Mouse (Mus musculus) limb, embryonic 14.5 days (tissue): ENCODE measurements around the gene Msi2. TPM values are rescaled to one million over a fixed set of nuclear protein-coding genes. Genes with fewer than 3 reads are reported as not detected.

Experiments
- ATAC-seq: fragments of 200-750 bp; cut with Nextera tagmentation; 2 replicates; pipeline ENCODE4 v1.8.0; 2017; ENCODE audit warnings: low read depth, moderate number of reproducible peaks, moderate TSS enrichment; ENCODE audit not compliant: low FRiP score
- DNase-seq: peaks from one replicate; pipeline ENCODE4 v3.0.0-alpha.2; 2015; ENCODE audit warnings: low spot score
- H3K27ac ChIP-seq: fragments of 300-500 bp; sonication (generic); replicated peaks from 2 replicates; pipeline ENCODE4 v1.5.1; 2014; ENCODE audit warnings: low read depth, mild to moderate bottlenecking, low read length, moderate library complexity, mixed read lengths
- H3K27me3 ChIP-seq: fragments of 300-500 bp; sonication (generic); 2 replicates; pipeline ENCODE4 v1.6.1; 2014; ENCODE audit warnings: low read length, mixed read lengths; ENCODE audit not compliant: control insufficient read depth, insufficient read depth
- H3K36me3 ChIP-seq: fragments of 300-500 bp; sonication (generic); 2 replicates; pipeline ENCODE4 v1.6.1; 2014; ENCODE audit warnings: mild to moderate bottlenecking, low read length, moderate library complexity, mixed read lengths; ENCODE audit not compliant: control insufficient read depth, insufficient read depth
- H3K4me1 ChIP-seq: fragments of 300-500 bp; sonication (generic); 2 replicates; pipeline ENCODE4 v1.6.1; 2014; ENCODE audit warnings: antibody characterized with exemption, low read length, mixed read lengths; ENCODE audit not compliant: control insufficient read depth, insufficient read depth
- H3K4me2 ChIP-seq: fragments of 300-500 bp; sonication (generic); replicated peaks from 2 replicates; pipeline ENCODE4 v1.6.1; 2014; ENCODE audit warnings: low read depth, mild to moderate bottlenecking, low read length, moderate library complexity; ENCODE audit not compliant: severe bottlenecking
- H3K4me3 ChIP-seq: fragments of 300-500 bp; sonication (generic); replicated peaks from 2 replicates; pipeline ENCODE4 v1.5.1; 2014; ENCODE audit warnings: low read length
- H3K9ac ChIP-seq: fragments of 300-500 bp; sonication (generic); 2 replicates; pipeline ENCODE4 v1.6.1; 2014; ENCODE audit warnings: mild to moderate bottlenecking, low read depth, low read length, moderate library complexity; ENCODE audit not compliant: severe bottlenecking
- H3K9me3 ChIP-seq: fragments of 300-500 bp; sonication (generic); 2 replicates; pipeline ENCODE4 v1.6.1; 2016; ENCODE audit warnings: low read length; ENCODE audit not compliant: control insufficient read depth
- POLR2A ChIP-seq: fragments of 200-500 bp; IDR thresholded peaks from 2 replicates; pipeline ENCODE4 v1.8.0; 2012; ENCODE audit warnings: inconsistent platforms, mild to moderate bottlenecking, moderate library complexity, borderline replicate concordance; ENCODE audit not compliant: insufficient read depth, insufficient read length; ENCODE audit errors: extremely low read depth
- WGBS: fragments of 180-500 bp; shearing (Covaris S2); extraction: QIAGEN DNeasy Blood & Tissue Kit; methylation state at CpG from one replicate; pipeline ENCODE4 v1.1.7; 2014; 5-methylcytosine and 5-hydroxymethylcytosine counted together
- polyA plus RNA-seq, 2 experiments: library from polyadenylated mRNA; depleted of rRNA in 1 of 2; stranded (reverse) in 1 of 2; unstranded in 1 of 2; fragments of >200 nt; fragmentation: Nextera tagmentation in 1 of 2; extraction: Ambion mirVana in 1 of 2; gene quantifications; 2 replicates each; pipeline versions ENCODE4 v1.2.1 to v1.2.3; 2012 to 2014

Msi2 gene
- polyA plus RNA-seq, 2 experiments: 13.9 to 36.5 TPM

DNA sequence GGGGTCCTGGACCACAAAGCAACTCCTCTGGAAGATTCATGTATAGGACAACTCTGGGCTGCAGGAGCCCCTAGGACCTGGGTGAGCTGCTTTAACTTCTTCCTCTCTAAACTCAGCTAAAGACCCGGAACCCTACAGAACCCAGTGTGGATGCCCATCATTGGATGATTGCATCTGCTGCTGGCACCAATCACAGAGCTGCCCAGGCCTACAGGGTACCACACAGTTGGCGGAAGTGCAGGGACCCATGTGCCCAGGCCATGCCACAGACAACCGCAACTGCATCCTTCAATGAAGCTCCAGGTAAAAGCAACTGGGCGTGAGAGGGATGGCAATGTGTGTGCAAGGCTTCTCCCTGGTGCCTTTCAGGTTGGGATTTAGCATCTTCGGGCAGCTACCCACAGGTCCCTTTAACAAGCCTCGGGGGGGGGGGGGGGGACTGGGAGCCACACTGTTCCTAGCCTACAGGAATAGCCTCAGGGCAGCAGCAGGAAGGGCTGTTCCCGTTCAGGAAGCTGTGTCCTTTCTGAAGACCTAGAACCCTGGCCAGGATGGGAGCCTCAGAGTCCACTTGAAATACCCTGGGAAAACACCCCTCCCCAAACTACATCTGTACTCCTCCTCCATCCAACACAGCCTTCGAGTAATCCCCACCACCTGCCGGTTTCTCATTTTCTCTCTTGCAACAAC, 98.7 kb downstream of the Msi2 start:
- Histone ChIP-seq H3K27ac (no peak overlapping the region), H3K36me3 (no peaks in the 10 kb centered on the region), H3K9me3 (no peaks in the 10 kb centered on the region), H3K27me3 (no peaks in the 10 kb centered on the region), H3K4me3 (no peak overlapping the region), H3K4me2 (no peak overlapping the region), H3K9ac (no peak overlapping the region), H3K4me1 (peaks cover 34% of the 10 kb centered on the region)
- ATAC-seq (no peak), DNase-seq (no peak)
- 45% methylated on average over 9 of the region's 9 CpGs for WGBS
- TF ChIP-seq POLR2A: no peak

DNA sequence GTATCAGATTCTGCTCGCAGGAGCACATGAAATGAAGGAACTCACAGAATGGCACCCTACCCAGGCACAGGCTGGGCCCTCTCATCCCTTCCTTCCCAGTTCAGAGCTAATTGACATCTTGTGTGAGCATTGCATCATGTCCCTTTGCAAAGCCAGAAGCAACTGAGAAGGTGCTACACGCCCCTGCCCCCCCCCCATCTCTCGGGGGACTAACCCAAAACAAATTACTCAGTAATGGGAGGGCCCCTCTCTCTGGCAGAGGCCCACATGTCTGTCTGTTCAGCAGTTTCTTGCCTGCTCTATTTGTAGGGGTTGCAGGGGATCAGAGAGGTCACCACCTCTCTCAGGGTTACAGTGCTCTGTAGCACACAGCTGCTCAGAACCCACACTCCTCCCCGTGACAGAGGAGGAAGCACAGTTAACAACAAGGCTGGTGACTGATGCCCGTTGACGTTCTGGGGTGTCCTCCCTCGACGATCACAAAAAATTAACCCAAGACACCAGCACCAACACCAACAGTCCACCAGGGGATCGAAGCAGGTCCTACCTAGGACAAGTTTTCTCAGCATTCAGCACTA, 99.5 kb downstream of the Msi2 start:
- Histone ChIP-seq H3K4me2 (no peak overlapping the region), H3K9ac (no peak overlapping the region), H3K27ac (no peak overlapping the region), H3K27me3 (no peaks in the 10 kb centered on the region), H3K36me3 (no peaks in the 10 kb centered on the region), H3K4me3 (no peak overlapping the region), H3K4me1 (peaks cover 31% of the 10 kb centered on the region), H3K9me3 (no peaks in the 10 kb centered on the region)
- 37% methylated on average over 9 of the region's 9 CpGs for WGBS
- DNase-seq (no peak), ATAC-seq (no peak)
- TF ChIP-seq POLR2A: no peak

- ATAC-seq: no peak
- Histone ChIP-seq H3K36me3 (no peaks in the 10 kb centered on the region), H3K4me2 (no peak overlapping the region), H3K9me3 (no peaks in the 10 kb centered on the region), H3K27me3 (no peaks in the 10 kb centered on the region), H3K27ac (no peak overlapping the region), H3K9ac (no peak overlapping the region), H3K4me1 (peaks cover 28% of the 10 kb centered on the region), H3K4me3 (no peak overlapping the region)
- 79% methylated on average over 16 of the region's 16 CpGs for WGBS
- TF ChIP-seq POLR2A: no peak
- DNase-seq: no peak
These were observed 100.3 kb downstream of the Msi2 start for GRCm38 (mm10) chr11:88618005-88618501.

DNA sequence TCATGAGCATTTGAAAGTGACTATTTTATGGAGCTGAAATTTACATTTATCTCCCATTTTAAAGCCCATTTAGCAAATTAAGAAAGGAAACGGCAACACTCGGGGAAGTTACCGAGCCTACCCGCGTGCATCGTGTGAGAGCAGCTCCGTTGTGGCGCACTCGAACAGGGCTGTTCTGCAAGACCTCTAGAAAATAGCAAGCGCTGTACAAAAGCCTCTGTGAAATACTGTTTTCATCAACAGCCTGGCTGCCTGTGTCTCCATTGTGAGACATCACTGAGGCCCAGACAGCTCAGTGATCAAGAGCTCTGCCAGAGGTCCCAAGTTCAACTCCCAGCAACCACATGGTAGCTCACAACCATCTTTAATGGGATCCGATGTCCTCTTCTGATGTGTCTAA, 100.9 kb downstream of the Msi2 start:
- TF ChIP-seq POLR2A: no peak
- no peak for ATAC-seq

GRCm38 (mm10) chr11:88614527-88615305, 103.6 kb downstream of the Msi2 start:
- H3K4me3 ChIP-seq: no peak overlapping the region
- no peak for TF ChIP-seq POLR2A
- H3K27ac ChIP-seq: no peak overlapping the region
- peaks cover 12% of the 10 kb centered on the region for H3K4me1 ChIP-seq
- no peak overlapping the region for H3K9ac ChIP-seq
- DNase-seq (no peak), ATAC-seq (no peak)
- H3K4me2 ChIP-seq: no peak overlapping the region
- H3K27me3 ChIP-seq: no peaks in the 10 kb centered on the region
- no peaks in the 10 kb centered on the region for H3K9me3 ChIP-seq
- WGBS: 74% methylated on average over 11 of the region's 11 CpGs
- no peaks in the 10 kb centered on the region for H3K36me3 ChIP-seq

More for the DNA sequence above, 100.9 kb downstream of the Msi2 start:
- Histone ChIP-seq H3K27me3 (no peaks in the 10 kb centered on the region), H3K4me3 (no peak overlapping the region), H3K9me3 (no peaks in the 10 kb centered on the region), H3K4me1 (peaks cover 28% of the 10 kb centered on the region), H3K27ac (no peak overlapping the region), H3K36me3 (no peaks in the 10 kb centered on the region), H3K4me2 (no peak overlapping the region), H3K9ac (no peak overlapping the region)
- WGBS: 88% methylated on average over 11 of the region's 11 CpGs
- DNase-seq: no peak
